Mouse (Mus musculus): ENCODE results near the gene Mptx2. TPM values are rescaled to one million over a fixed set of nuclear protein-coding genes. Genes with fewer than 3 reads are reported as not detected.
"Not testable (repeated sequence)": the region's sequence is repeated elsewhere in the genome, so short reads cannot be mapped to it uniquely, and the experiment has no call there.

Gene Mptx2
- total RNA-seq (2017): not detected in 2 replicates

DNA sequence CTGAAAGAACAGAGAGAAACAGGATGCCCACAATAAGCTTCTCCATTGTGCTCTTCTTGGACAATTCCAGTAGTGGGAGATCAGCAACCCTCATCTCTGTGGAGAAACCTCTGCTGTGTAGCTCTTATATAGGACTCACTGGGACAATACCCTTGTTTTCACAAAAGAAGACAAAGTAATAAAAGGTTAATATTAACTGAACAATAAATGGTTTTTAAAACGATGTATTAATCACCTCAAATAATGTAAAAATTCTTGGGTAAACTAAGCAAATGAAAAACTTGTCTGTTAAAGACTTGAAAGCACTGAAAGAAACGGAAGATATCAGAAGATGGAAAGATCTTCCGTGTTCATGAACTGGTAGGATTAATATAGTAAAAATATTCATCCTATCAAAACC is at the start of gene Mptx2:
Mptx2 (minus strand) TSS at position 101 of the 400 bp plus-strand sequence.
- ATAC-seq (ENCODE audit: extremely low read depth, insufficient number of reproducible peaks, low FRiP score, poor library complexity, severe bottlenecking): no peak

DNA sequence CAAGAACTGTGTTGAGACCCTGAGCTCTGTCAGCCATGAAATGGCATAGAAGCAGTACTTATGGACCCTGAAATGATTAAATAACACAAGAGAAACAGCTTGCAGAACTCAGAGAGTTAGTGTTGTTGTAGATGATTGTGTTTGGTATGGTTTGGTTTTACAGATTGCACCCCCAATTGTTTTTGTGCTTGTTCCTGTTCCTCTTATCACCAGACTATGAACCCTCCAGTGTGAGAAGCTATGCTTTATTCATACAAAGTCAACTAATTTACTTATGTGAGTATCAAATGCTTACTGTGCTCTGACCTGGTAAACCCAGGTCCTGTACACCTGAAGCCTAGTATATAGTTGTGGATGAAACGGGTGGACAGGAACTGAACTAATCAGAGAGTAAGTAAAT is 49.0 kb upstream of the Mptx2 start:
- no peak for ATAC-seq (ENCODE audit: extremely low read depth, insufficient number of reproducible peaks, low FRiP score, poor library complexity, severe bottlenecking)

DNA sequence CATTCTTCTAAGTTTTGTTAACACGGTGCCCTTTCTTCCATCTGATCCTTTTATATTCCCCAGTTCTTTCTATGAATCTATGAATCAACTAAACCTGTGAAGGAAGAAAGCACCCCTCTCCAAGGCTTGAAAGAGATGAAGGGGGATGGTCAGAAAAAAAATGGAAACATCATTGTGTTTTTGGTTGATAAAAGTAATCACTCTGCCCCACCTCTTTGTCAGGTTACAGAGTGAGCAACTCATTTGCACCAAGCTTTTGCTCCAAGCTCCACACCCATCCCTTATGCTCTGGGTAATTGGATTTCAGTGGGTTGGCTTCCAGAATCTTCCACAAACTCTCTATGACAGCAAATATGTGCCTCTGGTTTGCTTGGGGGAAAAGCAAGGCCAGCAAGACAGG is 47.8 kb upstream of the Mptx2 start:
- ATAC-seq (ENCODE audit: extremely low read depth, insufficient number of reproducible peaks, low FRiP score, poor library complexity, severe bottlenecking): no peak

DNA sequence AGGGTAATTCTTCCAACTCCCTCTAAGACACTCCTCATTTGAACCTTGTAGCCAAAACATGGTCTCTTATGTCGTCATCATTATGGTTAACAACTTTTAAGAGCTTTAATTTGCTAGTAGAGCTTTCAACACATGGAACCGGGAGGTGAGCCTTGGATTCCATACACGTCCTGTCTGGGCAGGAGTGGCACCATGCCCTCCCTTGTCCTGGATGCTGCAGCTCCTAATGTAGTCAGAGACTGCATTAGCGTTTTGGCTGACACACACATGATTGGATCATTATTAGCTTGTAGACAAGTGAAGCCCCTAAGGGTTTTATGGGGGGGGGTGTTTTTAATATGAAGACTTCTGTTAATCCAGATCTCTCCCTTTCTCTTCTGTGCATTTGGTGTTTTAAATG is 47.4 kb upstream of the Mptx2 start:
- ATAC-seq (ENCODE audit: extremely low read depth, insufficient number of reproducible peaks, low FRiP score, poor library complexity, severe bottlenecking): no peak

DNA sequence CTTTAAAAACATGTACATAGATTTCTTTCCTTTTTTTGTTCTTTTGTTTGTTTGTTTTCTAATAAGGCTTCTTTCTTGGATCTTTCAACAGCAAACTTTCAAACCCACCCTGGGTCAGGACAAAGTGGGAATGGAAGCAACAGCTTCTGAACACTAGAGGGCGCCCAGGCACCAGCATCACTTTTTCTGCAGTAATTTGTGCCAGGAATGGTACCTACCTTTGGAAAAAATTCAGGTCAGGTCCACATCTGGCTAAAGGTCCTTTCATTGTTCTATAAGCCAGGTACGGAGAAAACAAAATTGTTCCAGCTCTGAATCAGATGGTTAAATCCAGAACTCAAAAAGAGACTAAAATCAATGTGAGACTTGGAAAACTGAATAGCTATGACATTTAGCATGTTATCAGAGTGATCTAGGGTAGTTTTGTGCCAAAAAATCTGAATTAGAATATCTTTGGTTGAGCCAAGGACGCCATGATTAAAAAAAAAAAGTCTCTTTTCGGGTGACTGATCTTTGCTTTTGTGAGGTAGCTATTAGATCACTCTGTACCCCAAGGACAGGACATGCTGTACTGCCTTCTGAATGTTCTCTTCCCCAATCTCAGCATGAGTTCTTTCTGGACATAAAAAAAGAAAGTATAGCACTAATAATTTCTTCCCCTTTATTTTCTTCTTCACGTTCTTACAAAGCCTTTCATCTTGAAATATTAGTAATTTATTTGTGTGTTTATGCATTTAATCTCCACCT is 46.4 kb upstream of the Mptx2 start:
- ATAC-seq (ENCODE audit: extremely low read depth, insufficient number of reproducible peaks, low FRiP score, poor library complexity, severe bottlenecking): no peak

DNA sequence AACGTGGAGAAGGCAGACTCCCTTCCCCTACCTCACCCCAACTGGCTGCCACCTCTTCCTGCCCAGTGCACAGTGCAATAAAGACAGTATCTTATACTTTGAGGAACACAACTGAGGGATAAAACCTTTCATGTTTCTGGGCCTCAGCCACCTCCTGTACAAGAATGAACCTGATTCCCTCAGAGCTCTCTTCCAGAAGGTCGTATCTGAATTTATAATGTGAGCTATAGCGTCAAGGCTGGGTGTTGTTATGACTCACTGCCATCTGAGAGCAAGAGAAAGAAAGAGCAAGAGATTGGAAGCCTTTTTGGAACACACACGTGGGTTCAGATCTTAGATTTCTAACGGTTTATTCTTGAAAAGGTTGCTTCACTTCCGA is 44.7 kb upstream of the Mptx2 start:
- ATAC-seq (ENCODE audit: extremely low read depth, insufficient number of reproducible peaks, low FRiP score, poor library complexity, severe bottlenecking): no peak

DNA sequence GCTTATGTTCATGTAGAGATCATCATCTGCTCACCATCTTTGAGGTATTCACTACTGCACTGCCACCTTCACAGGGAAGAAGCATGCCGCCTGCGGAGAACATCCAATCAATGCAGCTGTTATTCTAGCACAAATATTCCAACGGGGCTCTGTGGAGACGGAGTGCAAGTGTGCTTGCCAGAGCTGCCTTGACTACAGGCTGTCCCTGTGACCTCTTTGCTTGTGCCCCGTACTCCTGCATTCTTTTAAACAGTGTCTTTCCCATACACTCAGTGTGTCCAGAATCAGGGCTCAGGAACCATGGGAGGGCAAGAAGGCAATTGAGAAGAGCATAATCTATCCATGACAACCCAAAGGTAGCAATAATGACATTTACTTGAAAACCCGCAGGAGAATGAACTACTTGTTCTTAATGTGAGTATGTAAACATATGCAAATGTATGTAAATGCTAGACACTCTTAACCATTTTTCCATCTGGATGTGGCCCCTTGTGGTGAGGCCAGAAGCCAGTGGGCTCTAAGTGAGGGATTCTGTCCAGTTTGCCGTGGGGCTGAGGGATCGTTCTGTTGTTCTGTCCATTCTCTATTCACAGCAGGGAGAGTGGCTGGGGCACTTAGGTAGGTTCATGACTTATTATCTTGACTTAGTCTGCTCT is 44.1 kb upstream of the Mptx2 start:
- no peak for ATAC-seq (ENCODE audit: extremely low read depth, insufficient number of reproducible peaks, low FRiP score, poor library complexity, severe bottlenecking)

DNA sequence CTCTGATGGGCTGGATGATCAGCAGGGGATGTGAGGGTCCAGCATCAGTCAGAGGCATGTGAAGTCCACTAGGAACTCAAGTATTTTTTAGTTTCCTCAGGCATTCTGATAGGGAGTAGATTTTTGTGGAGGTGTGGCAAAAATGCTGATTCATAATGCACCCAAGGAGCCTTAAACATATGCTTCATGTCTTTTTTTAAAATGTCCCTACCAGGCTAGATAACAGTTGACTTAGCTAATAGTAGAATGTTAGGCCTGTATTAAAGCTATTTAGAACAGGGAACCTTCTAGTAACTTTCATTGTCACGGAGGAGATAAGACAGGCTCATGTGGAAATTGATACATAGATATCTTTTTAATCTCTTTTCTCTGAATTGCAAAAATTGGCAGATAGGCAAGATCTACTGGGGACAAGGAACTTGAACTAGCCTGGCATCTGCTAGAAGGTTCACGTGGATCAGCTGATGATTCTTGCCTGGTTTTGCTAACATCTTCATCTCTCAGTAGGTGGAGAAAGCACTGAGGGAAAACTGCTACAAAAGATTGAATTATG is 40.4 kb upstream of the Mptx2 start:
- no peak for ATAC-seq (ENCODE audit: extremely low read depth, insufficient number of reproducible peaks, low FRiP score, poor library complexity, severe bottlenecking)

DNA sequence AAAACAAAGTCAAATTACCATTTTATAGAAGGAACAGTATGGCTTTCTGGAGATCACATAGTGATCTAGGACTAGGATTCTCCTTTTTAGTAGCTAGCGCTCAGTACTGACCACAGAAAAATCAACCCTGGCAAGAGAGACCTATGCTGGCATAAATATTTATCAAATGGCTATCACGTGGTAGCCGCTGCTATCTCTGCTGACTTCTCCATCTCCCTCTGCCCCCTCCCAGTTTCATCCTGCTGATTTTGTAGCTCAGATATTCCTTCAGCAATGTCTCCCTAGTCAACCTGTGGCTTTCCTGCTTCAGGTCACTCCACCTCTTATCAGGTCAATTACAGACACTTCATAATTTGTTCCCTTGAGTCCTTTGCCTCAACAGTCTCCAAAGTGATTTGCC is 38.1 kb upstream of the Mptx2 start:
- ATAC-seq (ENCODE audit: extremely low read depth, insufficient number of reproducible peaks, low FRiP score, poor library complexity, severe bottlenecking): no peak

DNA sequence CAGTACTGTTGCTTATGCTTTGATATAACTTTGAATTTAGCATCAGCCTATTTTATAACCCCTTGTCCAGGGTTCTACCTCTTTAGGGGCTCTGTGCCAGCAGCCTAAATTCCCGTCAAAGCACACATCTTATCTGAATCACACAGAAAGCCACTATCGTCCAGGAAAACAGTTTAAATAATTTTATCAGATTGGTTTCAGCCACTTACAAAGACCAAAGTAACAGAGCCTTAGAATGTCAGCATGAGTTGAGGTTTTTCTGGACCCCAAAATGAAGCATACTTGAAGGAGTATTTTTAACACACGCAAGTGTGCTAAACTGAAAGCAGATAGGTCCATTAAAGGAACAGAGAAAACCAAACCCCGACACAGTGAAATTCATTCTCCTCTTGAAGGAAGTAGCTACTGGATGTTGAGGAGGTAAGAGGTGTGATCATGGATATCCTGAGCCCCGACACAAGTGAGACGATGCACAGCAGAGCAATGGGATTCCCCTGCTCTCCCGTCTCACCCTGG is 36.0 kb upstream of the Mptx2 start:
- ATAC-seq (ENCODE audit: extremely low read depth, insufficient number of reproducible peaks, low FRiP score, poor library complexity, severe bottlenecking): not testable (repeated sequence)

DNA sequence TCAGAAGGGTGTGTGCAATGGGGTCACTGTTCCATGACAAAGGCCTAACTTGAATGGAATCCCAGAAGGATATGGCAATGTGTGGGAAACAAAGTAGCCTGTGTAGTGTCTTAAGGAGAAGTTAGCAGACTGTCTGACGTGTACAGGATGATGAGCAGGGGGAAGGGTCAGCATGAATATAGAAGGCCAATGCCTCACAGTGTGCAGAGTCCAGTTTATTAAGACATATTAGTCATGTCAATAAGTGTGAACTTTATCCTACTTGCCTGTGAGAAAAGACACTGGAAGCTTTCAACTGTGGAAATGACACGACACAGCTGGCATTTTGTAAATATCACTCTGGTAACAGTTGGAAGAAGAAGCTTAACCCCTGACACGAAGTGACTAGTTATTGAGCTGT is 25.2 kb upstream of the Mptx2 start:
- not testable (repeated sequence) for ATAC-seq (ENCODE audit: extremely low read depth, insufficient number of reproducible peaks, low FRiP score, poor library complexity, severe bottlenecking)

DNA sequence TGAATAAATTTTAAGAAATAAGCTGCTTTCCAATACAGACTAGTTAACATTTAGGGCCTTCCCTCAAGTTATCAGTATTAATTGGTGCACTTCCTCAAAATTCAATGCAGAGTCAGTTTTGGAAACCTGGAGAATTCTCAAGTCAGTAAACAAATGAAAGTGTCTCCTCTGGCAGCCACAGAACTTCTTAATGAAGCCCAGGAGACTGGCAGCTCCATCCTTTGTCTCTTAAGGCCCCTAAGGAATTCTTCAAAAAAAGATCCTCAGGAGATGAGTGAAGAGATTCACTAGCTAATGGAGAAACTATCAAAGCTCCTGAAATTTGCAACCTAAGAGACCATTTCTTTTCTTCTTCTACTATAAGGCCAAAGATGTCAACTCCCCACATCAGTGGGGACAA is 11.9 kb downstream of the Mptx2 start, which contains the start of gene Olfr418:
Olfr418 (plus strand) TSS at position 301 of the 400 bp plus-strand sequence.
- ATAC-seq (ENCODE audit: extremely low read depth, insufficient number of reproducible peaks, low FRiP score, poor library complexity, severe bottlenecking): no peak

DNA sequence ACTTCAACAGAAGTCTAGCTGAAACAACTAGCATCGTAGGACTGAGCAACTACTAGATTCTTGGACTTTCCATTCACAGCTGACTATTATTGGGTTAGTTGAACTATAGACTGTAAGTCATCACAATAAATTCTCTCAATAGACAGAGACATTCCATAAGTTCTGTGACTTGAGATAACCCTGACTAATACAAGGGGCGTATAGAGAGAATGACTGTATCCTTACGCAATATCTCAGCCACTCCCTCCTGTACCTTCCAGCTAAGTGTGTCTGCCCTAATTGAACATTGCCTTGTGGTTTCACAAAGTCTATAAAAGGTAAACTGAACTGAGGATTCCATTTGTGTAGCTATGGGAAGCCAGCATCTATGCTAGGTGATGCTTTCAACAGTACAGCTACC is 27.7 kb downstream of the Mptx2 start:
- ATAC-seq (ENCODE audit: extremely low read depth, insufficient number of reproducible peaks, low FRiP score, poor library complexity, severe bottlenecking): no peak

DNA sequence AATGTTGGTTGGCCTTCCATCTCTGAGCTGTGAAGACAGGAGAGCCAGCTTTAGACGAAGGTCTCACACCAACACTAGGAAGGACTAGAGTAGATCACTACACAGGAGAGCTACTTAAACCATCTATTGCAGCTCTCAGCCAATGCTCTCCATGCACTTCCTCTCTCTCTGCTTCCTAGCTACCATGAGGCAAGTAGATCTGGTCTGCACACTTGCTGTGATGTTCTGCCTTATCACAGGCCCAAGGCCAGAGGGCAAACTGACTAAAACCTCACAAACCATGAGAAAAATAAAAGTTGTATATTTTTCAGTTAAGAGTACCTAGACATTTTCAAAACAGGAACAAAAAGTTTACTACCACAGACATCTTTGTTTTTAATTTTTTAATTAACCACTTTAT is 40.6 kb downstream of the Mptx2 start:
- not testable (repeated sequence) for ATAC-seq (ENCODE audit: extremely low read depth, insufficient number of reproducible peaks, low FRiP score, poor library complexity, severe bottlenecking)

DNA sequence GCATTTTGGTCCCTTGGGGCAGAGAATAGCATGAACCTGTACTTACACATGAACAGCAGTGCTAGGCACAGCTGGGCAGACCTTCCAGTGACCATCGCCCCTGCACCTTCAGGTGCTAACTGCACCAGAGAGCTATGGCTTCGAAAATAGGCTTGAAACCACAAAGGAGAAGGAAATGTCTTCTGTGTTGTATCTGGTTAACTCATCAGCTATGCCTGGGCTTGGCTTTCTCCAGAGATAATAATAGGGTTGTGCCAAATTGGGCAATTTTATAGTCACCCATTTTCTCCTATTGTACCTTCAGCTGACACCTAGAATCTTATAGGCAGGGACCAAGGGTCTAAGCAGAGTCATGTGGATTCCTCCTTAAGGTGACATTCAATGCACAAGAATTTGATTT is 50.5 kb downstream of the Mptx2 start, which contains the start of gene Fcer1a:
Fcer1a (minus strand) TSS at position 134 of the 400 bp plus-strand sequence.
- ATAC-seq (ENCODE audit: extremely low read depth, insufficient number of reproducible peaks, low FRiP score, poor library complexity, severe bottlenecking): no peak

Other genes starting within 250 kb of the Mptx2 start
- 0.12 TPM in 1 of 2 replicates, not detected in the other for gene Olfr1408, start 140.4 kb downstream of the Mptx2 start, total RNA-seq (2017)
- not detected in 2 replicates for gene Olfr1406, start 87.1 kb downstream of the Mptx2 start, total RNA-seq (2017)
- not detected in 2 replicates for gene Olfr218, start 80.0 kb downstream of the Mptx2 start, total RNA-seq (2017)
- gene Olfr1404, start 65.4 kb downstream of the Mptx2 start, total RNA-seq (2017): not detected in 2 replicates
- 1.8 TPM in 1 of 2 replicates, not detected in the other for gene Fcer1a, start 50.6 kb downstream of the Mptx2 start, total RNA-seq (2017)
- gene Olfr418, start 11.8 kb downstream of the Mptx2 start, total RNA-seq (2017): not detected in 2 replicates
- gene Ackr1, start 56.0 kb upstream of the Mptx2 start, total RNA-seq (2017): not detected in 2 replicates
- 207 and 213 TPM in 2 replicates for gene Aim2, start 73.1 kb upstream of the Mptx2 start, total RNA-seq (2017)
- 0.37 TPM in 1 of 2 replicates, not detected in the other for gene Cadm3, start 89.9 kb upstream of the Mptx2 start, total RNA-seq (2017)
- gene Ifi206, start 213.3 kb upstream of the Mptx2 start, total RNA-seq (2017): 52.5 and 53.9 TPM in 2 replicates